Mouse (Mus musculus): ENCODE measurements around the gene Kcnh7.
"Not testable (repeated sequence)": the region's sequence is repeated elsewhere in the genome, so short reads cannot be mapped to it uniquely, and the experiment has no call there.

Gene Kcnh7

GRCm38 (mm10) chr2:62727732-62728131 is 456.4 kb downstream of the Kcnh7 start:
- DNase-seq (ENCODE audit: extremely low read depth, insufficient read length, low spot score), result no peak

GRCm38 (mm10) chr2:62725946-62726345 is 458.1 kb downstream of the Kcnh7 start:
- peak; percentile 4 for DNase-seq (ENCODE audit: extremely low read depth, insufficient read length, low spot score)

GRCm38 (mm10) chr2:62718411-62718810 is 465.7 kb downstream of the Kcnh7 start:
- DNase-seq (ENCODE audit: extremely low read depth, insufficient read length, low spot score), result no peak

- DNase-seq (ENCODE audit: extremely low read depth, insufficient read length, low spot score), result no peak
Observed at GRCm38 (mm10) chr2:62717270-62717669, 466.8 kb downstream of the Kcnh7 start.

- DNase-seq (ENCODE audit: extremely low read depth, insufficient read length, low spot score), result no peak
Observed at GRCm38 (mm10) chr2:62715260-62715659, 468.8 kb downstream of the Kcnh7 start.

GRCm38 (mm10) chr2:62714362-62714761 is 469.7 kb downstream of the Kcnh7 start:
- DNase-seq (ENCODE audit: extremely low read depth, insufficient read length, low spot score), result not testable (repeated sequence)

GRCm38 (mm10) chr2:62709633-62710032 is 474.5 kb downstream of the Kcnh7 start:
- DNase-seq (ENCODE audit: extremely low read depth, insufficient read length, low spot score), result no peak

- no peak for DNase-seq (ENCODE audit: extremely low read depth, insufficient read length, low spot score)
Observed at GRCm38 (mm10) chr2:62706313-62706712, 477.8 kb downstream of the Kcnh7 start.

- peak; percentile 11 for DNase-seq (ENCODE audit: extremely low read depth, insufficient read length, low spot score)
Observed at GRCm38 (mm10) chr2:62685934-62686333, 498.2 kb downstream of the Kcnh7 start.

- DNase-seq (ENCODE audit: extremely low read depth, insufficient read length, low spot score), result no peak
Observed at GRCm38 (mm10) chr2:62684989-62685595, 499.0 kb downstream of the Kcnh7 start.

GRCm38 (mm10) chr2:62681667-62682066 is 502.4 kb downstream of the Kcnh7 start:
- DNase-seq (ENCODE audit: extremely low read depth, insufficient read length, low spot score), result no peak

GRCm38 (mm10) chr2:62672788-62673187 is 511.3 kb downstream of the Kcnh7 start:
- no peak for DNase-seq (ENCODE audit: extremely low read depth, insufficient read length, low spot score)

GRCm38 (mm10) chr2:62670767-62671166 is 513.3 kb downstream of the Kcnh7 start:
- no peak for DNase-seq (ENCODE audit: extremely low read depth, insufficient read length, low spot score)

- DNase-seq (ENCODE audit: extremely low read depth, insufficient read length, low spot score), result no peak
Observed at GRCm38 (mm10) chr2:62670301-62670700, 513.8 kb downstream of the Kcnh7 start.

GRCm38 (mm10) chr2:62669848-62670247 is 514.2 kb downstream of the Kcnh7 start:
- no peak for DNase-seq (ENCODE audit: extremely low read depth, insufficient read length, low spot score)

- no peak for DNase-seq (ENCODE audit: extremely low read depth, insufficient read length, low spot score)
Observed at GRCm38 (mm10) chr2:62665536-62665935, 518.6 kb downstream of the Kcnh7 start.

GRCm38 (mm10) chr2:62664839-62665238 is 519.2 kb downstream of the Kcnh7 start:
- no peak for DNase-seq (ENCODE audit: extremely low read depth, insufficient read length, low spot score)

- peak; percentile 16 for DNase-seq (ENCODE audit: extremely low read depth, insufficient read length, low spot score)
Observed at GRCm38 (mm10) chr2:62664135-62664670, 519.9 kb downstream of the Kcnh7 start, which contains the start of gene Gca. TSS of gene Gca (plus strand) at chr2:62664285.

- no peak for DNase-seq (ENCODE audit: extremely low read depth, insufficient read length, low spot score)
Observed at GRCm38 (mm10) chr2:62662560-62662959, 521.5 kb downstream of the Kcnh7 start.

GRCm38 (mm10) chr2:62660565-62660964 is 523.5 kb downstream of the Kcnh7 start:
- no peak for DNase-seq (ENCODE audit: extremely low read depth, insufficient read length, low spot score)

- no peak for DNase-seq (ENCODE audit: extremely low read depth, insufficient read length, low spot score)
Observed at GRCm38 (mm10) chr2:62656072-62656471, 528.0 kb downstream of the Kcnh7 start.

GRCm38 (mm10) chr2:62654519-62655338 is 529.4 kb downstream of the Kcnh7 start:
- no peak for DNase-seq (ENCODE audit: extremely low read depth, insufficient read length, low spot score)

Data from 3134 (cell line).